Mouse (Mus musculus): ENCODE results near the gene Aldh3a1. TPM values are rescaled to one million over a fixed set of nuclear protein-coding genes. Genes with fewer than 3 reads are reported as not detected.

Gene Aldh3a1
- polyA plus RNA-seq, 1 experiment from 2014 or later: 0.15 TPM

DNA sequence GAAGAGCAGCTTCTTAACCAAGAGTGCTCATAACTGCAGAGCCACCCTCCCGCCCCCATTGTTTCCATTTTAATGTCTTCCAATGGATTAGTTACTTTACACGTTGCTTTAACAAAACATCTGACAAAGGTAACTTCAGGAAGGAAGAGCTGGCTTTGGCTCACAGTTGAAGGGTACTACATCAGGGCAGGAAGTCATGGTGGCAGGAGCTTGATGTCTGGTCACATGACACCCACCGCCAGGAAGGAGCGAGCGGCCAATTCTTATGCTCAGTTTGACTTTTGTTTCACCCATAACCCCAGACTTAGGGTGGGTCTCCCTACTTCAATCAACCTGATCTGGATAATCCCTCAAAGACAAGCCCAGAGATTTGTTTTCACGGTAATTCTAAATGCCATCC is 51.8 kb downstream of the Aldh3a1 start:
- H3K36me3 ChIP-seq (ENCODE audit: control insufficient read depth, insufficient read depth): peaks cover 24% of the 10 kb centered on the region
- 85% methylated on average over 6 of the region's 6 CpGs for WGBS
- no peaks in the 10 kb centered on the region for H3K9me3 ChIP-seq (ENCODE audit: control insufficient read depth, low read length)

DNA sequence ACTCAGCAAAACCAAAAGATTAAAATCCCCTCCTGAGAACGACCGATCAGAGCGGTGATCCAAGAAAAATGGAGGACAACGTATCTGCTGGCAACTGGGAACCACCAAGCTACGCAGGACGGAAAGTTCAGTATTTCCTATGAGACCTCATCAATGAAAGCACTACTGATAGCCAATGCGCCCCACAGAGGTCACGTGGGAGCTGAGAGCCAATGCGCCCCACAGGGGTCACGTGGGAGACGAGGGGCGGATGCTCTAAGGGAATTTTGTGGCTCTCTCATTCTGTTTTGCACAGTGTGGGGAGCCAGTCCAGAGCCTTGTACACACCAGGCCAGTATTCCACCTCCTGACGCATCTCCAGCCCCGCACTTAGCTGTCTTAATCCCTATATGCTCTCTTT is 55.2 kb downstream of the Aldh3a1 start:
- H3K27me3 ChIP-seq (replicated peaks; ENCODE audit: control insufficient read depth, insufficient read depth, low read length): no peaks in the 10 kb centered on the region
- 91% methylated on average over 14 of the region's 14 CpGs for WGBS
- H3K9me3 ChIP-seq (ENCODE audit: control insufficient read depth, low read length): no peaks in the 10 kb centered on the region
- H3K4me3 ChIP-seq (replicated peaks; ENCODE audit: low read length): no peak overlapping the region
- ATAC-seq: no peak
- H3K27ac ChIP-seq (ENCODE audit: low read length): no peak overlapping the region
- peaks cover 14% of the 10 kb centered on the region; the same call in 1 of the 2 replicates for H3K36me3 ChIP-seq (ENCODE audit: control insufficient read depth, insufficient read depth)
- 0 out of 2 replicates have a peak, but pooled peaks cover 4% of the 10 kb centered on the region for H3K4me1 ChIP-seq (replicated peaks; ENCODE audit: control insufficient read depth, insufficient read depth, low read length)
- H3K4me2 ChIP-seq (ENCODE audit: low read length): no peak overlapping the region
- no peak overlapping the region for H3K9ac ChIP-seq (replicated peaks; ENCODE audit: low read depth, low read length)

More for the DNA sequence above, 51.8 kb downstream of the Aldh3a1 start:
- no peaks in the 10 kb centered on the region for H3K4me1 ChIP-seq (replicated peaks; ENCODE audit: control insufficient read depth, insufficient read depth, low read length)
- ATAC-seq: no peak
- H3K4me2 ChIP-seq (ENCODE audit: low read length): no peak overlapping the region
- H3K27me3 ChIP-seq (replicated peaks; ENCODE audit: control insufficient read depth, insufficient read depth, low read length): no peaks in the 10 kb centered on the region
- no peak overlapping the region for H3K27ac ChIP-seq (ENCODE audit: low read length)
- H3K9ac ChIP-seq (replicated peaks; ENCODE audit: low read depth, low read length): no peak overlapping the region
- no peak overlapping the region for H3K4me3 ChIP-seq (replicated peaks; ENCODE audit: low read length)

GRCm38 (mm10) chr11:61263841-61264240 is 56.5 kb downstream of the Aldh3a1 start:
- H3K4me1 ChIP-seq (replicated peaks; ENCODE audit: control insufficient read depth, insufficient read depth, low read length): 0 out of 2 replicates have a peak, but pooled peaks cover 5% of the 10 kb centered on the region
- H3K4me3 ChIP-seq (replicated peaks; ENCODE audit: low read length): no peak overlapping the region
- no peak overlapping the region for H3K9ac ChIP-seq (replicated peaks; ENCODE audit: low read depth, low read length)
- 96% methylated on average over 1 of the region's 1 CpGs for WGBS
- H3K36me3 ChIP-seq (ENCODE audit: control insufficient read depth, insufficient read depth): peaks cover 11% of the 10 kb centered on the region; the same call in 1 of the 2 replicates
- ATAC-seq: no peak
- H3K27ac ChIP-seq (ENCODE audit: low read length): no peak overlapping the region
- no peaks in the 10 kb centered on the region for H3K9me3 ChIP-seq (ENCODE audit: control insufficient read depth, low read length)
- 0 out of 2 replicates have a peak, but pooled peaks cover 3% of the 10 kb centered on the region for H3K27me3 ChIP-seq (replicated peaks; ENCODE audit: control insufficient read depth, insufficient read depth, low read length)
- H3K4me2 ChIP-seq (ENCODE audit: low read length): no peak overlapping the region

DNA sequence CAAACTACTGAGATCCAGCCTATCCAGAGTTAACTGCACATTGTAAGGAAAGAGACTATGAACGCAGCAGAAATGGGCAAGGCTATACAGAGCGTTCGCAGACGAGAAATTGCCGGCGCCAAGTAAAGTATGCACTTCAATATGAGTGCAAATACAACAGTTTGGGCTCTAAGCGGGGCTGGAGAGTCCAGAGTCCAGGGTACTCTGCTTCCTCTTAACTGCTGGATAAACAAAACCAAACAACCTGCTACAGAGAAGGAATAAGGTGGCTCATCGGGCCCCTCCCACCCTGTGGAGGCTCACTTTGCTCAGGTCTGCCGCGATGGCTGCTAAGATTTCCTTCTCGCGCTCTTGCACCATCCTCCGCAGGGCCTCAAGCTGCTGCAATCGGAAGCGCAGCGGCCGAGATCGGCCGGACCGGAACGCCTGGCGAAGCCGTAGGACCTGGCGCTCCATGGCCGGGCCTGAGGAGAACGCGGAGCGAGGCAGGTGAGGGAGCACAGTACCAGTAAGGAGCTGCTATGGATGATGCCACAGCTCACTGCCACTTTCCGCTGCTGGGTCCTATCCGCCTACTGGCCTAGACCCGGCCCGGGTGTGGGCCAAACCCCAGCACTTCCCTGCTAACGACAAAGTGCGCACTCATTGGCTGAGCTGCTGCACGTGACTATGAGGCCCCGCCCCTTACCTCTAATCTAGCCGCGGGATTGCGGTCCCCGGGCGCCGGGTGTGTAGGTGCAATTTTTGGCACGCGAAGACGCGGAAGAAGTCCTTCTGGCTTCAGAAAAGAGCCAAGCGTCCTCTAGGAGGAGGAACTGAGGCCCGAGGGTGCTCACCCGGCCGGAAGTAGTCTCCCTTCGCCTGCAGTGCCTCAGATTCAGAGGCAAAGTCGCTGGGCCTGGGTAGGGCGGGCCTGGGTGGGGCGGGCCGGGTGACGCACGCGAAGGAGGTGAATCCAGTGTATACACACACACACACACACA is 59.5 kb downstream of the Aldh3a1 start, which contains the start of gene Aldh3a2:
Gene Aldh3a2 (minus strand): TSS at position 914 of the 983 bp plus-strand sequence.
- ATAC-seq: peak; percentile 100
- Histone ChIP-seq H3K4me2 (ENCODE audit: low read length) (peak within 1 kb of the TSS; percentile 79), H3K27me3 (replicated peaks; ENCODE audit: control insufficient read depth, insufficient read depth, low read length) (0 out of 2 replicates have a peak, but pooled peaks cover 3% of the 10 kb centered on the region), H3K9ac (replicated peaks; ENCODE audit: low read depth, low read length) (peak within 1 kb of the TSS; percentile 89), H3K27ac (ENCODE audit: low read length) (peak within 1 kb of the TSS; percentile 94), H3K4me1 (replicated peaks; ENCODE audit: control insufficient read depth, insufficient read depth, low read length) (0 out of 2 replicates have a peak, but pooled peaks cover 5% of the 10 kb centered on the region), H3K36me3 (ENCODE audit: control insufficient read depth, insufficient read depth) (0 out of 2 replicates have a peak, but pooled peaks cover 4% of the 10 kb centered on the region), H3K4me3 (replicated peaks; ENCODE audit: low read length) (peak within 1 kb of the TSS; percentile 72), H3K9me3 (ENCODE audit: control insufficient read depth, low read length) (no peaks in the 10 kb centered on the region)
- WGBS: under 1% methylated on average over 57 of the region's 58 CpGs

Other genes with a start within 250 kb of the Aldh3a1 start
- gene Kcnj12, start 185.0 kb upstream of the Aldh3a1 start, polyA plus RNA-seq (2015; fragmentation: Nextera tagmentation; extraction: Ambion mirVana): 0.92 and 1.6 TPM in 2 replicates
- 0.57 and 1.1 TPM in 2 replicates for gene Tnfrsf13b, start 80.8 kb upstream of the Aldh3a1 start, polyA plus RNA-seq (2015; fragmentation: Nextera tagmentation; extraction: Ambion mirVana)
- gene Usp22, start 32.5 kb upstream of the Aldh3a1 start, polyA plus RNA-seq (2015; fragmentation: Nextera tagmentation; extraction: Ambion mirVana): 479 and 501 TPM in 2 replicates
- 29.5 and 29.8 TPM in 2 replicates for gene Aldh3a2, start 59.9 kb downstream of the Aldh3a1 start, polyA plus RNA-seq (2015; fragmentation: Nextera tagmentation; extraction: Ambion mirVana)
- gene Slc47a2, start 135.3 kb downstream of the Aldh3a1 start, polyA plus RNA-seq (2015; fragmentation: Nextera tagmentation; extraction: Ambion mirVana): not detected in 2 replicates
- gene Slc47a1, start 170.8 kb downstream of the Aldh3a1 start, polyA plus RNA-seq (2015; fragmentation: Nextera tagmentation; extraction: Ambion mirVana): 0.09 and 0.10 TPM in 2 replicates
- gene Rnf112, start 246.6 kb downstream of the Aldh3a1 start, polyA plus RNA-seq (2015; fragmentation: Nextera tagmentation; extraction: Ambion mirVana): 22.6 and 35.7 TPM in 2 replicates